Mouse (Mus musculus): ENCODE data around the gene Anapc16.
A peak's percentile ranks its signal among the peaks of the same experiment; 100 is the strongest.
"Not testable (repeated sequence)": the region's sequence is repeated elsewhere in the genome, so short reads cannot be mapped to it uniquely, and the experiment has no call there.

Gene Anapc16

DNA sequence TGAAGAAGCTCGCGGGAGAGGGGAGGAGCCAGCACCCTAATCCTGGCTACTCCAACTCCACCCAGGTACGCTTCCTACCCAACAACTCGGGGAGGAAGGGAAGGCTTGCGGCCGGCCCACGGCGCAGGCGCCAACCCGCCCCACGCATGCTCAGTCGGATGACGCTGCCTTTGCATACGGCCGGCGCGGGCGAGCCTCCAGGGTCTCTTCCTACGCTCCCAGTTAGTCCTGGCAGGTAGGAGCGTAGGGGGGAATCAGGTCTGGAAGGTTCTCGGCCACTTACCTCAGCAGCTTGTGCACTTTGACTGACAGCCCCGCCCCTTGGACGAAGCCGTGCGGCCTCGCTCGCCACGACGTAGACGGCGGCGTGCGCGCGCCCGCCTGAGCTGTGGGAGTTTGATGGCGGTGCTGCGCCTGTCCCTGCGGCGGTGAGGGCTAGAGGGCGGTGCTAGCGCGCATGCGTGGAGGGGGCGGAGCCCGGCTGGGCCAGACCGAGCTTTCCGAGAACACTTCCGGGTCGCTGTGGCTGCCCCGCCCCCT lies at the start of gene Anapc16, which contains the start of gene Ascc1:
Anapc16 (minus strand) TSS at position 463 of the 540 bp plus-strand sequence.
Ascc1 (plus strand) TSS at position 133 of the 540 bp plus-strand sequence.
- peak; percentile 99 for DNase-seq (ENCODE audit: low spot score)

DNA sequence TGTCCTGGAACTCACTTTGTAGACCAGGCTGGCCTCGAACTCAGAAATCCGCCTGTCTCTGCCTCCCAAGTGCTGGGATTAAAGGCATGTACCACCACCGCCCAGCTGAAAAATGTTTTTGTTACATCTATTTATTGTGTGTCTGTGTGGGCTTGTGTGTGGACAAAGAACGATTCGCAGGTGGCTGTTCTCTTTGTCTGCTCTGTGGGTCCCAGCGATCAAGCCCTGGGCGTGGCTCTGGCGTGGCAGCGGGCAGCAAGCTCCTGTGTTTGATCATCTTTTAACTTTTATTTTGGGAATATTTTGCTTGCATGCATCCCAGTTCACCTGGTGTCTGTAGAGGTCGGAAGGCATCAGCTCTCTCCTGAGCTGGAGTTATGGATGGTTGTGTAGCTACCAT lies 47.6 kb upstream of the Anapc16 start:
- DNase-seq (ENCODE audit: low spot score): no peak

DNA sequence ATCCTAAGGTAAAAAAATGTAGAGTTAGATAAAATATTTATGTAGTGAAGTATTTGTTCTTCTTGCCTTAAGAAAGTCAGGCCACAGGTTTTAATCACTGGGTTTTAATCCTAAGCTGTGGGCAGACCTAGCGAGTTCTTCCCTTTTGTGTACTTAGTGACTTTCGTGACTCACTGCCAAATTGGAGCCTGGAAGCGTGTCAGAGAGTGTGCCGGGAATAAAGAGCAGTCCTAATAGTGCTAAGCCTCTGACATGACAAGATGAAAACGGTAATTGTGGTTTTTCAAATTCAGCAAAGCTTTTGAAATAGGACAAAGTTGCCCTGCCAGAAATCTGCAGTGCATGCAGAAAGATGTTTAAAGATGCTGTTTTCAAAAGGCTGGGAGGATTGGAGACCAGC lies 43.8 kb upstream of the Anapc16 start:
- DNase-seq (ENCODE audit: low spot score): no peak

DNA sequence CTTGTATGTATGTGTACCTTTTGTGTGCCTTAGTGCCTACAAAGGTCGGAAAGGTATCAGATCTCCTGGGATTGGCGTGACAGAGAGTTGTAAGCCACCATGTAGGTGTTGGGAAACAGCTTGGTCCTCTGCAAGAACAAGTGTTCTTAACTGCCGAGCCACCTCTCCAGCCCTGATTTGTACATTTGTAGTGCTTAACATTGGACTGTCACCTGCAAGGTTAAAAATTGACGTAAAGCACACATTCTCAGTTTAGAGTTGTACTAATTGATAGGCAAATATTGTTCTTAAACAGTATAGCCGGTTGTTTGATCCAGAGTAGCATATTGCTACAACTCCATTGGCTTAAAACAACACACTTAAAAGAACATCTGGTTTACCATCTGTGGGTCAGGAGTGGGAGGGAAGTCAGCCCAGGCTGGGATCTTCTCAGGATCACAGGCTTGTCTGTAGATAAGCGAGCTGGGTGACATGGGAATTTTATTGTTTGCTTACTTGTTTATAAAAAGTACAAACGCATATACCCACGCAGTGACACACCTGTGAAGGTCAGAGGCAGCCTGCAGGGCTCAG lies 39.5 kb upstream of the Anapc16 start:
- DNase-seq (ENCODE audit: low spot score): no peak

DNA sequence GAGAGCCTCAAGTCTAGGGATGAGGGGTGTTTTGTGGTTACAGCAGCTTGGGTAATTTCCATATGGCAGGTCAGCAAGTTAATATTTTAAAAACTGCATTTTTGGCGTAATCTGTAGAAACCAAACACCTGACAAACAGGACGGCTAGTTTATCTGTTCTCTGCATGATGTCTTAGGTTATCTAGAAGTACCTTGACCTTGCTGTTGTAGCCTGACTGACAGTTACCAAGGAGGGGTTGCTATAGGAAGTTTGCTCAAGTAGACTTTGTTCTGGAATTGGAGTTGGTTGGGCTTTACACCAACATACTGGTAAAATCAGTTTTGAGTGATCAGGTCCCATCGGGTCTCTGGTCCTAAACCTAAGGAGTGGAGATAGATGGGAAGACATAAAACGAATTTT lies 32.8 kb upstream of the Anapc16 start:
- no peak for DNase-seq (ENCODE audit: low spot score)

DNA sequence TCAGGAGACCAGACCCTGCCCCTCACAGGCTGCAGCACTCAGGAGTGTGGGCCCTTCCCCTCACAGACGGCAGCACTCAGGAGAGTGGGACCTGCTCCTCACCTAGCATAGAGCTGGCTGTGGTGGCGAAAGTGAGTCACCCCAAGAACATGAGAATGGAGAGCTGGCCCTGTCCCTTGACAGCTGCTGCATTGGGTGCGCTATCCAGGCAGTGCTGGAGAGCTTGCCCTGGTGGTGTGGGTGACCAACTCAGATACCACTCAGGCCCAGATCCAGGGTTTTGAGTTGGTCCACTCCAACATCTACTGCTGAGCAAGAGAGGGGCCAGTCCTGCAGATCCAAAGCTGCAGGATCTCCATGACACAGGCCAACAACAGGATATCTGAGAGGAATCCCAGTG lies 31.7 kb upstream of the Anapc16 start:
- DNase-seq (ENCODE audit: low spot score): no peak

DNA sequence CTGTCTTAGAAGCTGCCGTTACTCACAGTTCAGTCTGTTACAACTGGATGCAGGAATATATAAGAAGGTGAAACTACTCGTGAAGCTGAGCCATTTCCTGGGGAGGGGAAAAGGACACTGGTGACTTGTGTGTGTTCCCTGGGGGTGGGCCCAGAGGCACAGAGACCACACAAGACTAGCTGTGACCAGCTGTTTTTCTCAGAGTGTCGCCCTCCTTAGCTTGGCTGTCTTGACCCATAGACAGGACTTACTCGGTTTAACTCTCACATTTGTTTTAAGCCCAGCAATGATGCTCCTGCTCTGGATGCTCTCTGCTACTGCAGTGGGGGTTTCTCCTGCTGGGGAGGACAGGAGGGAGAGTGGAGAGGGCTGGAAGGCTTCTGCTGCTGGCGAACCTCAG lies 30.1 kb upstream of the Anapc16 start:
- no peak for DNase-seq (ENCODE audit: low spot score)

DNA sequence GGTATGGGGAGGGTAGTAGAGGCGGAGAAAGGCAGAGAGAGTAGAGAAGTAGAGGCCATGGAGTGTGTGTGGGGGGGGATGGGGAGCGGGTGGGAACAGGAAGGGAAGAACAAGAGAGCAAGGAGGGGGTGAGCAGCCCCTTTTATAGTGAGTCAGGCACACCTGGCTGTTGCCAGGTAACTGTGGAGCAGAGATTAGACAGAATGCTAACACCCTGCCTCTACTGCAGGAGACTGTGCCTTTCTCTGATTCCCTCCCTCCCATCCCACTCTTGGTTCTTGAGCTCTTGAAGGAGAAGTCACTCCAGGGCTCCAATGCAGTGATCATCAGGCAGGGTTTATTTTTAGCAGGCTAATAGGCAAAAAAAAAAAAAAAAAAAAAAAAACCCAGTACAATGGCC lies 29.7 kb upstream of the Anapc16 start:
- DNase-seq (ENCODE audit: low spot score): no peak

DNA sequence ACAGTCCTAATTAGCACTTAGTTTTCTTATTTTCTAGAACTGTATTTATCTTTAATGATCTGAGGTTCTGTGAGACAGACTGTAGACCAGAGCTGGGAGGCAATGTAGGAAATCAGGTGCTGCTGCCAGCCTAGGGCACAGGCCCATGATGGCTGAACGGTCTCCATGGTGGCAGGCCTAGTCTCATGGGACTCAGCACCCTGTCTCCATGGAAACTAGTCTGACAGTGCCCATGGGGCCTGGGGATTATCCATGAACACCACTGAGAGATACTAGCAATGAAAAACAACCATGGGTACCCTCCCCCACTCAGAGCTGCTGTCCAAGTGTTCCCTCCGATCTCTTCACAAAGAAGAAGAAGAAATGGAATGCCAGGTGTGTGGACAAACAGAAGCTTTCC lies 29.1 kb upstream of the Anapc16 start:
- peak; percentile 53 for DNase-seq (ENCODE audit: low spot score)

DNA sequence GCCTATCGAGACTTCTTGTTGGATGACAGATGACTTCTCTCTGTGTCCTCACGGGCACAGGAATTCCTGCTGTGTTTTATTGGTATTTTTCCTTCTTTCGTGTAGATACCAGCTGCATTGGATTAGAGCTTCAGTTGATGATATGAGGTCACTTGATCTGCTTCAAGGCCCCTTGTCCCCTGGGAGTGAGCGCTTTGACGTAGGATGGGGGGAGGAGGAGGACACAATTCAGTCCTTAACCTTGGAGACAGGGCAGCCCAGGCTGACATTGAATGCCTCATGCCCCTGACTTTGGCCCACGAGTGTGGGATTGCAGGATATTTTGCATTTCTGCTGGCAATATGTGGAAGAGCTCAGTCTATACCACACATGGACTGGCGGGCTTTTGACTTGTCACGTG lies 28.6 kb upstream of the Anapc16 start:
- peak; percentile 15 for DNase-seq (ENCODE audit: low spot score)

DNA sequence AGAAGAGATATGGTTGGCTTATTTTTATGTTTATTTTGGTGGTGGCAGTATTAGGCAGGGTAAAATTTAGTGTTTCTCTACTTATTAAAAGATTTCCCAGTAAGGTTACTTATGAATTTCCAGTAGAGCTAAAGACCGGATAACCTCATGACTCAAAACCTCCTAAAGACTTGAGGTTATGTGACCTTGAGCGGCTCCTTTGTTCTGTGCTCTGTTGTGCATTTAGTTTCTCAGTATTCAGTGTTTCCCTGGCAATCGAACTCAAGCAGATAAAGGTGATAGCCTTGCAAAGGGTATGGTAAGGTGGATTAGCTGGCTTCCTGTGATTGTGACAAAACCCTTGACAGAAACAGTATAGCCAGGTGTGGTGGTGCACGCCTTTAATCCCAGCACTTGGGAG lies 26.5 kb upstream of the Anapc16 start:
- no peak for DNase-seq (ENCODE audit: low spot score)

DNA sequence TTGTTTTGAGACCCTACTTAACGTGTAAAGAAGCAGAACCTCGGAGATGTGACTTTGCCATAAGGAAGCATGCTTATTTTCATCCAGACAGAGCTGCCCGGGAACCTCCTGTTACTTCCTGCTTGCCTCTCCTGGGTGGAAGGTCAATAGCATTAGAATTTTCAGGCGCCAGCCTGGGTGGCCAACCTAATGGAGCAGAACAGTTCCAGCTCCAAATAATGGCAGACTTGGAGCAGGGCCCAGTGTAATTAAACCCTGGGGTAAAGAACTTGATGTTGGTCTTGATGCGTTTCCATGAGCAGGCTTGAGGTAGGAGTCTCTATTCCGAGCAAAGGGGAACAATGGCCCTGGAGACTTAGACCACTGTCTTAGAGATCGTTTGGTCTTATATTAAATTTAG lies 26.0 kb upstream of the Anapc16 start:
- DNase-seq (ENCODE audit: low spot score): no peak

DNA sequence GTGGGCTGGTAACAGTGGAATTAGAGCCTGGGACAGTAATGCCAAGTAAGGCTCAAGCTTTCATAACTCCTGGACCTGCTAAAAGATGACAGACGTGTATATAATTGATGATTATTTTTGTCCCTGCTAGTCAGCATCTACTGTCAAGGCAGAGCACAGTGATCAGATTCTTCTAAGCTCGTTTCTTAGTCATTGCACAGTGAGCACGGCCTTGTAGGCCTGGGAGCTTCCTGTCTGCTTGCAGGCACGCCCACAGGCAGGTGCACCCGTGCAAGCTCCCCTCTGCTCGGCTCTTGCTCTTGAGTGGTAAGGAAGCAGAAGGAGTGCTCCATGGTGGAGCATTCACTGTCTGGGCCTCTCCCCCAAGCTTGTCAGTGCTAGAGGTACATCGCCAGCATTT lies 25.2 kb upstream of the Anapc16 start:
- DNase-seq (ENCODE audit: low spot score): no peak

DNA sequence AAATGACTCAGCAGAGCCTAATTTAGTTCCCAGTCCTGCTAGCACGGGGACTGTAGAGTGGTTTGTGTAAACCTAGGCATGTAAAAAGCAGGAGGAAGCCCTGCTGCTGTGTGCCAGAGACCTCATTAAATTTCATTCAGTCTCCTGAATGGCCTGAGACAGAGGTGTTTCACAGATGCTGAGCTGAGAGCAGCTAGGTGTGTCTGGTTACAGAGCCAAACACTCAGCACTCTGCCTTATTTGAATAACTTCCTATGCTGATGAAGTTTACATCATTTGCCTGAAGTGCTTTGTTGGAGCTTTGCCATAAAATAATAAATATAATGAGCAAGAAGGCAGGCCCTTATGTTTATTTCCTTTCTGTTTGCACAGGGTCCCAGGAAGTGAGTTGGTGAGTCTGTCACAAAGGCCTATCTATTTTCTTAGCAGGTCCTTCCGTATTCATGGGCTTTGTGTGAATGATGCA lies 24.7 kb upstream of the Anapc16 start:
- DNase-seq (ENCODE audit: low spot score): no peak

DNA sequence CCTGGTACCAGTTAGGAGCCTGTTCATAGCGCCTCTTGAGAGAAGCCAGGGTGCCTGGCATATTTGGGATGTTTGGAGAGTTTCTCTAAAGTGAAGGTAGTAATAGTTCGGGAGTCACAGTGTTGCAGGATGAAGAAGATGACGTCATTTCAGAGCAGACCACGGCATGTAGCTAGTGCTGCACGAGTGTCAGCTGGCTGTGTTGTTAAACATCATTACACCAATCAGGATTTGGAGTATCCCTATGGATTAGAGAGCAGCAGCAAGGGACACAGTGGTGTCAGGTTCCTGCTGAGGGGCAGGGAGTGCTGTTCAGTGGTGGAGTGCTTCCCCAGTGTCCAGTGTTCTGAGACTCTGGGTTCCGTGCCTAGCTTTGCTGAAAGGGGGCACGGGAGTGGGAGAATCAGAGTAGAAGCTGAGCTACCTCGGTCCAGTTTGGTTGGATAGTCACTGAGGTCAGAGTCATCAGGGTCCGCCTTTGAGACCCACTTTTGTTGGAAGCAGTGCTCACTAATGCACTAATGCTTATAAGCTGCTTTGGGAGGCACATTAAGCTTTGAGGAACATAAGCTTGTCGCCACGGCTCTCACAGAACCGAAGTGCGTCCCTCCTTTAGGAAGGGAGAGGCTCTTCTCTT lies 23.9 kb upstream of the Anapc16 start:
- DNase-seq (ENCODE audit: low spot score): peak; percentile 42

DNA sequence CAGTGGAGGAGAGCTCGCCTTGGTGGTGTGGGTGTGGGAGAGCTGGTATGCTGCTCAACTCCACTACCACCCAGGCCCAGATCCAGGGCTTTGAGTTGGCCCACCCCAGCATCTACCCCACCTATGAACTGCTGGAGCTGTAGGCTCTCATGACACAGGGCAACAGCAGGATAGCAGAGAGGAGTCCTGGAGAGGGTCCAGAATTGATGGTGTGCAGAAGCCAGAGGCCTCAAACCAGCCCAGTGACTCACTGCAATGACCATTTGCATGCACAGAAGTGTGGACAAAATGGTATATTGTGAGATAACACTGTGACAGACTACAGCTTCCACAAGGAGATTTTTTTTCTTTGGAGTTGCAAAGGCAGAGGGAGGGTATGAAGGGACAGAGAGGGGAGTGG lies 20.8 kb upstream of the Anapc16 start:
- no peak for DNase-seq (ENCODE audit: low spot score)

DNA sequence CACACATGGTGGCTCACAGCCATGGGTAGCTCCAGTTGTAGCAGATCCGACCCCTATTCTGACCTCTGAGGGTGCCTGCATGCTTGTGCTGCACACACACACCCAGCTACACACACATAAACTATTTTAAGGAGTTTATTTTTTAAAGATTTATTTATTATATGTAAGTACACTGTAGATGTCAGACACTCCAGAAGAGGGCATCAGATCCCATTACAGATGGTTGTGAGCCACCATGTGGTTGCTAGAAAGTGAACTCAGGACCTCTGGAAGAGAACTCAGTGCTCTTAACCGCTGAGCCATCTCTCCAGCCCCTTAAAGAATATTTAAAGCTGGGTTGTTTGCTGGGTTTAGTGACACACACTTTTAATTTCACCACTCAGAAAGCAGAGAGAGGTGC lies 16.4 kb upstream of the Anapc16 start:
- DNase-seq (ENCODE audit: low spot score): no peak

DNA sequence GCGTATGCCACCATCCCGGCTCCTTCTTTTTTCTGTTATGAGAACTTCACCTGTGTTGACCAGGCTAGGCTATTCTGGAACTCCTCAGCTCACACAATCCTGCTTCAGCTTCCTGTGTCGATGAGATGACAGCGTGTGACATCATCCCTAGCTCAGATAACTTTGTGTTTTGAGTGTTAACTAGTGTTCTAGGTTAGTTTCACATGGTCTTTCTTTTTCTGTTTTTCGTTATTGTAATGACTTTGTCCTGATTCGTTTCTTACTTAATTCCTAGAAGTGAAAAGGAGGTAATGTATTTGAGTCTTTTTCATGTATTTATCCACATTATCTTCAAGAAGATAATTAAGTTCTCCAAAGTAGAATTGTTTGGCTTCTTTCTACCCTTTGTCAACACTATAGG lies 13.3 kb upstream of the Anapc16 start:
- no peak for DNase-seq (ENCODE audit: low spot score)

DNA sequence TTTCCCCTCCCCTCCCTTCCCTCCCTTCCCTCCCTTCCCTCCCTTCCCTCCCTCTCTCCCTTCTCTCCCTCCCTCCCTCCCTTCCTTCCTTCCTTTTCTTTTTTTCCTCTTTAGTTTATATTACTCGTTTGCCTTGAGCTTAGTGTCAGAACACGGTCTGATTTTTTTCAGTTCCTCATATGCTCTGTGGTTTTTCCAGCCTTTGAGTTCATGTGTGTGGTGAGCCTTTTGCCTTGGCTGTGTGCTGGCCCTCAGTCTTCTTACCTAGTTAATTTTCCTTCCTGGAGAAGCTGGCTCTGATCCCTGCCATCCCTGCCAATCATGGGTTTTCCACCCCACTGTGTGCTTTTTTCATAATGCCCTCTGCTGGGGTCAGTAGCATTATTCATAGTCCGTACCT lies 6.2 kb upstream of the Anapc16 start:
- no peak for DNase-seq (ENCODE audit: low spot score)

DNA sequence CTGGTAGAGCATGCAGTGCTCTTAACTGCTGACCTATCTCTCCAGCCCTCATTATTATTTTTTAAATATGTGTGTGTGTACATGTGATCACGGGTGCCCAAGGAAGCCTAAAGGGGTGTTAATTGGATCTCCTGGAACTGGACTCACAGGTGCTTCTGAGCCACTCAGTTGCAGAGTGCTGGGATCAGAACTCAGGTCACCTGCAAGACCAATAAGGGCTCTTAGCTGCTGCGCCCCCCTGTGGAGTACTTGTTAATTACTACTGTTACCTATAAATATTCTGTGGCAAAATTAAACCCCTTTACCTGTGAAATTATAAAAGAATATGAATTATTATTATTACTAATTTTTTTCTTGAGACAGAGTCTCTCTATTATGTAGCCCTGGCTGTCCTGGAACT lies 2.3 kb upstream of the Anapc16 start:
- peak; percentile 49 for DNase-seq (ENCODE audit: low spot score)

DNA sequence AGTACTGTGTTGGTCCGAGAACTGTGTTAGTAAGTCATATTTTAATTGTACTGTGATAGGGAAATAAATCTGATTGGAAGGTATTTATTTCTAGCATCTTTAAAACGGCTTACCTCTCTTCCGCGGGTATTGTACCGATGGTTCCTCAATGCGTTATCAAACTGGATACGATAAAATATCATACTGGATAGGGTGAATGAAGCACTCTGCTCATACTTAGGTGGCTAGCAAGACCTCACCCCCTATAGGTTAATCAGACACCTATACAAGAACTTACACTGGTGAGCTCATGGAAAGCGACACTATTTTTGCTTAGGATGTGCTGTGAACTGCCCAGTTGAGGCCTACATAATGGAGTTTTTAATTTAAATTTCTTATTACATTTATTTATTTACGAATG lies 912 bp upstream of the Anapc16 start:
- no peak for DNase-seq (ENCODE audit: low spot score)

DNA sequence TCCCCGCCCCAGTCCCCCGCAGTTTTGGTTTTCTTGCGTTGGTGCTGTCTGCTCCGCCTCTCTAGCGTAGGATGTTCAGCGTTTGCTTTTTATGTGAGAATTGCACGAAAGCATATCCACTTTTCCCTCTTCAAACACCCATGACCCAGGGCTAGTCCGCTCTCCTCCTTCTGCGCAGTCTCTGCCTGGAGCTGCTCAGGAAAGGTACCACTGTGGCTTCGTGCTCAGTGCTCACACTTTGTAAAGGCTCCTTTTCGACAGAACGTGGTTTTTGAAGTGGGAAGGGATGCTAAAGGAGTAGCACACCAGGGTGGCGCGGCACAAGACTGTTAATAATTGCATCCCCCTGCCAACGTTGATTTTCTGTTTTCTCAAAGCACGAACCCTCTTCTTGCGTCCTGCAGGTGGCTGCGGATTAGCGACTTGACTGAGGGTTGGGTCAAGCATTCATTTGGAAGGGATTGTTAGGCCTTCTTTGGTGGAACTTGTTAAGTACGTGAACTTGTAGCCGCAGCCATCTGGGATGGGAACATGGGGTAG lies 348 bp upstream of the Anapc16 start:
- DNase-seq (ENCODE audit: low spot score): no peak

DNA sequence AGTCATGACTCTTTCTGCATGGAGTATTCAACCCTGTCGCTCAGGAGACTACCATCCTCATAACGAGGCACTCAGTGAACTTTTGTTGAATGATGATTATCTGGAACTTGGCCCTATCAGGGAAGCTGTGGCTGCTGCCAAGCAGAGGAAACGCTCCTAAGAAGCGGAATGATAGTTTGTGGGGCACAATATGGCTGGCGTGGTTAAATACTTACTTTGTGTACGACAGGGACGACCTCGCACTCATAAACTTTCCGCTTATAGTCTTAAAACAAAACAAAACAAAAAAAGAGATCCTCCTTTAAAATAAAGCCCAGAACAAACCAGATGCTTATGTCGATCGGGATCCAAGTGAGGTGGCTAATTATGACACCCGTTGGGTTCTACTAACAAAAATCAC lies 732 bp downstream of the Anapc16 start:
- no peak for DNase-seq (ENCODE audit: low spot score)

DNA sequence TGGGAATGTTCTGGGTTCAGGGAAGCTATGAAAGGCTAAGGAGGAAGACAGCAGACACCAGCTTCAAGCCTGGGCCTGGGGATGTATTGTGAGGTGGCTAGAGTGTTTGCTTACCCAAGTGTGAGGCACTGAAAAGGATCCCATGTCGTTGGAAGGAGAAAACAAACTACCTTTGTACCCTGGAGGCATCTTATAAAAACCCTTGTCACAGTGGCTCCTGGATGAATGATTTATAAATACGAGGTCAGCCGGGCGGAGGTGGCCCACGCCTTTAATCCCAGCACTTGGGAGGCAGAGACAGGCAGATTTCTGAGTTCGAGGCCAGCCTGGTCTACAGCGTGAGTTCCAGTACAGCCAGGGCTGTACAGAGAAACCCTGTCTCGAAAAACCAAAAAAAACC lies 1.3 kb downstream of the Anapc16 start:
- DNase-seq (ENCODE audit: low spot score): not testable (repeated sequence)

All from retina, embryonic 14.5 days (tissue).